Mouse (Mus musculus): ENCODE measurements around the gene H2-Ke6. TPM values are rescaled to one million over a fixed set of nuclear protein-coding genes. Genes with fewer than 3 reads are reported as not detected.

Gene H2-Ke6
- polyA plus RNA-seq, 1 experiment from 2014 or later, result 65.6 TPM

GRCm38 (mm10) chr17:34028501-34029149 lies 765 bp upstream of the H2-Ke6 start:
- Histone ChIP-seq H3K9me3 (no peaks in the 10 kb centered on the region), H3K9ac (no peak overlapping the region), H3K27me3 (replicated peaks) (no peaks in the 10 kb centered on the region), H3K36me3 (replicated peaks) (peaks cover 9% of the 10 kb centered on the region; the same call in 1 of the 2 replicates), H3K4me3 (peak overlapping the region; percentile 62; the same call in 1 of the 2 replicates), H3K4me2 (peak overlapping the region; percentile 90), H3K27ac (peak overlapping the region; percentile 99), H3K4me1 (peaks cover 77% of the 10 kb centered on the region)
- whole genome bisulfite sequencing, result 34% methylated on average over 17 of the region's 17 CpGs
- ATAC-seq (replicated peaks), result no peak

DNA sequence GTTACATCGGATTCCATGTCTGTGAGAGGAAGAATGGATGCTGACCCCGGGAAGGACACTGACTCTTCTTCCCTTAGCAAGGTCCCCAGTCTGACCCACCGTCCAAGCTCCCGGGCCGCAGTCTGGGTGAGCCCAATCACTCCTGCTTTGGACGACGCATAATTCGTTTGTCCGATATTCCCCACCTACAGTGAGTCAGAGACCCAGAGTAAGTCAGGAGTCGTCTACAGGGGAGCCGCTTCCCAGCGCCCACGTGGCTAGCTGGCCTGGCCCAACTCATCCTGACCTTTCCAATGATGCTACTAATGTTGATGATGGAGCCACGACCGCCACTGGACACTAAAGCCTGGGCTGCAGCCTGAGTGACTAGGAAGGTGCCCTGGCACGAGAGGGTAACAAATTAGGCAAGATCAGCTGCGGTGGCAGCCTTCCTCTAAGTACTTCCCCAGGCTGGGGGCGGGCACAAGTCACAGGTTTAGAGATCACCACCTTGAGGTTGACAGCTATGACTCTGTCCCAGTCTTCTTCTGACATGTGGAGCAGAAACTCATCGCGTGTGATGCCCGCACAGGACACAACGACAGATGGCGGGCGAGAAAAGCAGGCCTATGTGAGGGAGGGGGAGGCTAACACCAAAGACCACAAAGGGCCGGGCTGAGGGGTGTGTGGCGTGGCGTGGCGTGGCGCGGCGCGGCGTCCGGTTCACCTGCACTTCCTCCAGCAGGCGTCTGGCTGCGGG lies 774 bp downstream of the H2-Ke6 start:
- Histone ChIP-seq H3K9me3 (no peaks in the 10 kb centered on the region), H3K4me2 (peak overlapping the region; percentile 90), H3K4me3 (peak overlapping the region; percentile 62), H3K36me3 (replicated peaks) (peaks cover 12% of the 10 kb centered on the region; the same call in 1 of the 2 replicates), H3K9ac (peak overlapping the region; percentile 59), H3K27ac (peak overlapping the region; percentile 99), H3K4me1 (peaks cover 73% of the 10 kb centered on the region), H3K27me3 (replicated peaks) (no peaks in the 10 kb centered on the region)
- WGBS, result 3% methylated on average over 36 of the region's 36 CpGs
- ATAC-seq (replicated peaks), result no peak

DNA sequence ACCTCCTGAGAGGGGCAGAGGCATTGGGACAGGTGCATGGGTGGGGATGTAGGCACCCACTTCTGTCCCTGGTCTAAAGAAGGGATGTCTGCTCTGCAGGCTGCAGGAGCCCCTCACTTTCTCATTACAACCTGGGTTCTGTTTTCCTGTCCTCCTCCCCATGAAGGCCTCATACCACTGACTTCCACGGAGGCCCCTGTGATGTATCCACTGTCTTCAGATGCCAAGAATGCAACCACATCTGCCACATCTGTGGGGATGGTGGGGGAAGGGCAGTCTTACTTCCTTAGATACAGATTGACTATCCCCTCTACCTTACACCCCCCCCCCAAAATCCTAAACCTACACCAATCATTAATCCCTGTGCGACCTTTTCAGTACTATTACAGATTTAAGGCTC lies 1.6 kb downstream of the H2-Ke6 start:
- Histone ChIP-seq H3K36me3 (replicated peaks) (peaks cover 12% of the 10 kb centered on the region; the same call in 1 of the 2 replicates), H3K27me3 (replicated peaks) (no peaks in the 10 kb centered on the region), H3K4me3 (peak overlapping the region; percentile 75), H3K4me2 (peak overlapping the region; percentile 90), H3K27ac (peak overlapping the region; percentile 99), H3K9ac (no peak overlapping the region), H3K9me3 (no peaks in the 10 kb centered on the region), H3K4me1 (peaks cover 73% of the 10 kb centered on the region)
- ATAC-seq (replicated peaks), result no peak
- 6% methylated on average over 2 of the region's 2 CpGs for WGBS

- Histone ChIP-seq H3K27me3 (replicated peaks) (no peaks in the 10 kb centered on the region), H3K9me3 (no peaks in the 10 kb centered on the region), H3K9ac (no peak overlapping the region; the same call in 1 of the 2 replicates), H3K27ac (peak overlapping the region; percentile 99), H3K36me3 (replicated peaks) (peaks cover 13% of the 10 kb centered on the region; the same call in 1 of the 2 replicates), H3K4me3 (peak overlapping the region; percentile 75), H3K4me2 (peak overlapping the region; percentile 90), H3K4me1 (peaks cover 71% of the 10 kb centered on the region)
- 10% methylated on average over 7 of the region's 7 CpGs for WGBS
- ATAC-seq (replicated peaks), result peak; percentile 9
These were observed 2.1 kb downstream of the H2-Ke6 start for GRCm38 (mm10) chr17:34025756-34026151.

GRCm38 (mm10) chr17:34024861-34025755 lies 2.8 kb downstream of the H2-Ke6 start:
- H3K9ac ChIP-seq, result peak overlapping the region; percentile 81
- peak overlapping the region; percentile 99 for H3K27ac ChIP-seq
- peak overlapping the region; percentile 75 for H3K4me3 ChIP-seq
- whole genome bisulfite sequencing, result under 1% methylated on average over 54 of the region's 57 CpGs
- H3K4me2 ChIP-seq, result peak overlapping the region; percentile 90
- H3K4me1 ChIP-seq, result peaks cover 65% of the 10 kb centered on the region
- no peaks in the 10 kb centered on the region for H3K27me3 ChIP-seq (replicated peaks)
- peak; percentile 2; the same call in 1 of the 2 replicates for ATAC-seq (replicated peaks)
- no peaks in the 10 kb centered on the region for H3K9me3 ChIP-seq
- peaks cover 15% of the 10 kb centered on the region; the same call in 1 of the 2 replicates for H3K36me3 ChIP-seq (replicated peaks)

GRCm38 (mm10) chr17:34024317-34024821 lies 3.5 kb downstream of the H2-Ke6 start, which contains the start of gene Ring1:
Ring1 (minus strand) TSS chr17:34024680.
- under 1% methylated on average over 56 of the region's 58 CpGs for WGBS

DNA sequence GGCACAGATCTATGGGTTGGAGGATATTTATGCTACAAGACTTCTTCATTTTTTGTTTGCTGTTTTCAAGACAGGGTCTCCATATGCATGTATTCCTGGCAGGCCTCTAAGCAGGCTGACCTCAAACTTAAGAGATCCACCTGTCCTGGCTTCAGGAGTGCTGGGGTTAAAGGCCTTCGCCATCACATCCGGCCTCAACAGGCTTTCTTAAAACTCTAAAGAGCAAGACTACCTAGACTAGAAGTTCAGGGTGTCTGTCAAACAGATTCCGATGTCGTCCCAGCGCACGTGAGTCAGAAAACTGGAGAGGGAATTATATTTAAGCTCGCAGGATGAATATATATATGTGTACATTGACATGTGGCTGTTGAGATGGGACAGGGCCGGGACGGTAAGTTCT lies 4.2 kb downstream of the H2-Ke6 start:
- Histone ChIP-seq H3K9ac (peak overlapping the region; percentile 81; the same call in 1 of the 2 replicates), H3K9me3 (no peaks in the 10 kb centered on the region), H3K4me3 (peak overlapping the region; percentile 75), H3K27me3 (replicated peaks) (no peaks in the 10 kb centered on the region), H3K4me1 (peaks cover 51% of the 10 kb centered on the region), H3K36me3 (replicated peaks) (peaks cover 8% of the 10 kb centered on the region; the same call in 1 of the 2 replicates), H3K4me2 (peak overlapping the region; percentile 90), H3K27ac (peak overlapping the region; percentile 99)
- 58% methylated on average over 9 of the region's 9 CpGs for WGBS
- no peak for ATAC-seq (replicated peaks)

More at GRCm38 (mm10) chr17:34024317-34024821, 3.5 kb downstream of the H2-Ke6 start, which contains the start of gene Ring1:
- Histone ChIP-seq H3K9ac (peak within 1 kb of the TSS; percentile 81), H3K27ac (peak within 1 kb of the TSS; percentile 99), H3K4me3 (peak within 1 kb of the TSS; percentile 75), H3K4me2 (peak within 1 kb of the TSS; percentile 90), H3K27me3 (replicated peaks) (no peaks in the 10 kb centered on the region), H3K9me3 (no peaks in the 10 kb centered on the region), H3K36me3 (replicated peaks) (peaks cover 14% of the 10 kb centered on the region; the same call in 1 of the 2 replicates), H3K4me1 (peaks cover 58% of the 10 kb centered on the region)
- ATAC-seq (replicated peaks), result peak; percentile 80

DNA sequence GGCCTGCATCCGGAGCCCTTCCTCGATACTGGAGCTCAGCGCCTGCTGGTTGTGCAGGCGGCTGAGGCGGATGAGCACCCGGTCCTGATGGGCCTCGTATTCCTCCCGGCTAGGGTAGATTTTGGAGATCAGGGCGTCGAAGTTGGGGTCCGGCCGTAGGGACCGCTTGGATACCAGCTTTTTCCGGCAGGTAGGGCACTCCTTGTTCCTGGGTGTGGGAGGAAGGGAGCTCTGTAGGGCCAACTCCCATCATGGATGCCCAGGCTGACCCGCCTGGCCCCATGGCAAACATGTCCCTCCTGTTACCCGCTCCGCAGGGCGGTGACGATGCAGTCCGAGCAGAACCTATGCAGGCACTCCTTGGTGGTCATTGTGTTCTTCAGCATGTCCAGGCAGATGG lies 4.9 kb downstream of the H2-Ke6 start:
- Histone ChIP-seq H3K4me3 (no peak overlapping the region), H3K4me2 (no peak overlapping the region), H3K27me3 (replicated peaks) (no peaks in the 10 kb centered on the region), H3K9me3 (no peaks in the 10 kb centered on the region), H3K9ac (no peak overlapping the region), H3K36me3 (replicated peaks) (peaks cover 6% of the 10 kb centered on the region; the same call in 1 of the 2 replicates), H3K27ac (no peak overlapping the region), H3K4me1 (peaks cover 44% of the 10 kb centered on the region)
- 94% methylated on average over 20 of the region's 20 CpGs for WGBS
- ATAC-seq (replicated peaks), result no peak

GRCm38 (mm10) chr17:34022414-34022783 lies 5.5 kb downstream of the H2-Ke6 start:
- Histone ChIP-seq H3K9ac (no peak overlapping the region), H3K27ac (no peak overlapping the region), H3K36me3 (replicated peaks) (peaks cover 6% of the 10 kb centered on the region; the same call in 1 of the 2 replicates), H3K9me3 (no peaks in the 10 kb centered on the region), H3K4me3 (no peak overlapping the region), H3K27me3 (replicated peaks) (no peaks in the 10 kb centered on the region), H3K4me1 (peaks cover 38% of the 10 kb centered on the region), H3K4me2 (no peak overlapping the region)
- 94% methylated on average over 14 of the region's 14 CpGs for WGBS
- no peak for ATAC-seq (replicated peaks)

DNA sequence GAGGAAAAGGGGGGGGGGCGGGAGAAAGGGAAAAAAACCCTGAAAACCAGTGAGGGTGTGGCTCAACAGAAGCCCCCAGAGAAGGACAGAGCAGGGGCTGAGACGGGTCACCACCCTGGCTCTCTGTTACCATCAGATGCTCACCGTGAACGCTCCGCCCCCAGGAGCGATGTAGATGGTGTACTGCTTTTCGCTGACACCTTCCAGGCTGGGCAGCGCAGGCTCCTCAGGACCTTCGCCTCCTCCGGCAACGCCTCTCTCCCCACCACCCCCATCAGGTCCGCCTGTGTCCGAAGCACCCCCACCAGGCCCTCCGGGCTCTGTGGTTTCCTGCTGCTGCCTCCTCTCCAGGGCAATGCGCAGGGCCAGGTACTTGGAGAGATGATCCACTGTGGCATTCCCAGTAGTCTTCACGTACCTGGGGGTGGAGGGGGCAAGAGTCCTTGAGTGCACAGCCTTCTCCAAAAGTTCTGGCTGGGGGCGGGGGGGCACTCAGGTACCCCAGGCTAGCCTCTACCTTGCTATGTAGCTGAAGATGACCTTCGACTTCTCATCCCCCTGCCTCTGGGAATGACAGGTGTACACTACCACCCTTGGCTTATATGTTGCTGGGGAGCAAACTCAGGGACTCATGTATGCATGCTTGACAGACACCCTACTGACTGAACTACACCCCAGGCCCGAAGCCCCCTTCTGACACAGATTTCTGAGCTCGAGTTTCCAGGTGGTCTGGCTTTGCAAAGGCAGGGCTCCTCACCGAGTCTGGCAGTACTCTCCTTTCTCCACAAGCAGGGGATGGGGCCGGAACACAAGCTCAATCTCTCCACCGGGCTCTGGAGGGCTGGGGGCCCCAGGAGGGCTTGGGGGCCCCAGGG lies 6.1 kb downstream of the H2-Ke6 start:
- WGBS, result 96% methylated on average over 23 of the region's 23 CpGs
- ATAC-seq (replicated peaks), result no peak

DNA sequence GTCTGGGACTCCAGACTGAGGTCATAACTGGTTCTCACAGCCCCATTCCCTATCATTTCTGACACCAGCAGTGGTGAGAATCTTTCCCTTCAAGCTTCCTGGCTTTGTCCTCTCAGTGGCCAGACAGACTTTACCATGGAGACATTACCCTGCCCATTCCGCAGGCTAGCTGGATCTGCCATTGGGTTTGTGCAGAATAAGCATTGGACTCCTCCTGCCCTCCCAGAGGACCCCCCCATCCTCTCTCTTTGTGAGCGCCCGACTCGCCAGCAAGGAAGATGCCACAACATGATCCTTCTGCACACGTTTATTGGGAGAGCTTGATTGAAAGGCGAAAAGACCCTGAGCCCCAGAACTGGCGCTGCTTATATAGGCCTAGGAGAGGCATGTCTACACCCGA lies 14.4 kb downstream of the H2-Ke6 start:
- Histone ChIP-seq H3K9ac (no peak overlapping the region), H3K27ac (no peak overlapping the region), H3K9me3 (no peaks in the 10 kb centered on the region), H3K27me3 (replicated peaks) (no peaks in the 10 kb centered on the region), H3K4me1 (no peaks in the 10 kb centered on the region), H3K4me2 (no peak overlapping the region), H3K4me3 (no peak overlapping the region), H3K36me3 (replicated peaks) (no peaks in the 10 kb centered on the region)
- ATAC-seq (replicated peaks), result no peak
- WGBS, result 87% methylated on average over 8 of the region's 8 CpGs

More for the DNA sequence above, 6.1 kb downstream of the H2-Ke6 start:
- Histone ChIP-seq H3K36me3 (replicated peaks) (peaks cover 6% of the 10 kb centered on the region; the same call in 1 of the 2 replicates), H3K27me3 (replicated peaks) (no peaks in the 10 kb centered on the region), H3K9ac (no peak overlapping the region), H3K9me3 (no peaks in the 10 kb centered on the region), H3K27ac (no peak overlapping the region), H3K4me2 (no peak overlapping the region), H3K4me1 (peaks cover 32% of the 10 kb centered on the region), H3K4me3 (no peak overlapping the region)
